Mouse (Mus musculus) bone marrow, adult 2 months (tissue): ENCODE data around the gene Fbxw2. TPM values are rescaled to one million over a fixed set of nuclear protein-coding genes. Genes with fewer than 3 reads are reported as not detected.
A peak's percentile ranks its signal among the peaks of the same experiment; 100 is the strongest.

Experiments
- H3K27ac ChIP-seq: fragments of 200-500 bp; 2 replicates; pipeline ENCODE4 v1.5.1; 2012; ENCODE audit warnings: low read depth, mild to moderate bottlenecking, control low read depth, inconsistent platforms, low read length; ENCODE audit not compliant: control insufficient read depth, poor library complexity, insufficient read depth
- H3K4me1 ChIP-seq: fragments of 200-500 bp; 2 replicates; pipeline ENCODE4 v1.6.1; 2011; ENCODE audit warnings: low read length; ENCODE audit not compliant: control insufficient read depth, insufficient read depth
- H3K4me3 ChIP-seq: fragments of 200-500 bp; replicated peaks from 2 replicates; pipeline ENCODE3; 2011; ENCODE audit warnings: mild to moderate bottlenecking, low read depth, low read length, control low read depth; ENCODE audit not compliant: control insufficient read depth
- CTCF ChIP-seq: fragments of 200-500 bp; IDR thresholded peaks from 2 replicates; pipeline ENCODE4 v1.5.1; 2011; ENCODE audit warnings: low read length, control low read depth; ENCODE audit not compliant: control insufficient read depth, insufficient read depth
- POLR2A ChIP-seq: fragments of 200-500 bp; IDR thresholded peaks from 2 replicates; pipeline ENCODE4 v1.6.1; 2011; ENCODE audit warnings: low read depth, mild to moderate bottlenecking, control low read depth, low read length, borderline replicate concordance; ENCODE audit not compliant: control insufficient read depth
- WGBS: fragments of 180-500 bp; shearing (Covaris S2); methylation state at CpG from one replicate; pipeline ENCODE4 v1.1.7; 2018; 5-methylcytosine and 5-hydroxymethylcytosine counted together
- polyA plus RNA-seq: library from polyadenylated mRNA; stranded (reverse); fragments of >200 nt; gene quantifications from 2 replicates; pipeline ENCODE4 v1.2.4, GENCODE M21; 2011; ENCODE audit warnings: low replicate concordance; ENCODE audit not compliant: missing spikeins, insufficient read depth, insufficient read length

Gene Fbxw2
- polyA plus RNA-seq, 1 experiment: 37.9 TPM

- TF ChIP-seq POLR2A (no peak), CTCF (no peak)
- Histone ChIP-seq H3K4me3 (peak overlapping the region; percentile 83), H3K4me1 (peaks cover 1% of the 10 kb centered on the region; the same call in 1 of the 2 replicates), H3K27ac (peak overlapping the region; percentile 60)
- WGBS: 4% methylated on average over 8 of the region's 8 CpGs
Measured at GRCm38 (mm10) chr2:34790282-34790681, 35.8 kb downstream of the Fbxw2 start.

GRCm38 (mm10) chr2:34784085-34784484 is 42.0 kb downstream of the Fbxw2 start:
- Histone ChIP-seq H3K27ac (no peak overlapping the region), H3K4me3 (no peak overlapping the region), H3K4me1 (no peaks in the 10 kb centered on the region)
- 57% methylated on average over 2 of the region's 2 CpGs for WGBS
- TF ChIP-seq POLR2A (no peak), CTCF (peak; percentile 94)

- peak overlapping the region; percentile 80; the same call in 1 of the 2 replicates for H3K27ac ChIP-seq
- no peak overlapping the region for H3K4me3 ChIP-seq
Measured at GRCm38 (mm10) chr2:34783064-34784020, 42.8 kb downstream of the Fbxw2 start.

GRCm38 (mm10) chr2:34777237-34777868 is 48.8 kb downstream of the Fbxw2 start:
- no peak overlapping the region for H3K4me3 ChIP-seq
- WGBS: 46% methylated on average over 1 of the region's 1 CpGs
- H3K27ac ChIP-seq: no peak overlapping the region
- H3K4me1 ChIP-seq: no peaks in the 10 kb centered on the region; the same call in 1 of the 2 replicates
- no peak for TF ChIP-seq POLR2A
- no peak for TF ChIP-seq CTCF

More at GRCm38 (mm10) chr2:34783064-34784020, 42.8 kb downstream of the Fbxw2 start:
- TF ChIP-seq CTCF: no peak
- TF ChIP-seq POLR2A: no peak
- H3K4me1 ChIP-seq: no peaks in the 10 kb centered on the region
- 73% methylated on average over 14 of the region's 14 CpGs for WGBS

GRCm38 (mm10) chr2:34774493-34774892 is 51.6 kb downstream of the Fbxw2 start:
- no peaks in the 10 kb centered on the region; the same call in 1 of the 2 replicates for H3K4me1 ChIP-seq
- TF ChIP-seq CTCF (no peak), POLR2A (no peak)
- no peak overlapping the region for H3K27ac ChIP-seq
- H3K4me3 ChIP-seq: no peak overlapping the region
- WGBS: 77% methylated on average over 6 of the region's 6 CpGs

GRCm38 (mm10) chr2:34773673-34774072 is 52.4 kb downstream of the Fbxw2 start:
- no peak overlapping the region for H3K27ac ChIP-seq
- TF ChIP-seq CTCF (no peak), POLR2A (no peak)
- no peaks in the 10 kb centered on the region; the same call in 1 of the 2 replicates for H3K4me1 ChIP-seq
- 75% methylated on average over 4 of the region's 4 CpGs for WGBS
- peak overlapping the region; percentile 25 for H3K4me3 ChIP-seq

GRCm38 (mm10) chr2:34772252-34773235 is 53.6 kb downstream of the Fbxw2 start:
- peak overlapping the region; percentile 93 for H3K27ac ChIP-seq
- H3K4me3 ChIP-seq: peak overlapping the region; percentile 93
- TF ChIP-seq CTCF: no peak
- TF ChIP-seq POLR2A: peak; percentile 45; the same call in 1 of the 2 replicates
- under 1% methylated on average over 50 of the region's 50 CpGs for WGBS
- H3K4me1 ChIP-seq: no peaks in the 10 kb centered on the region; the same call in 1 of the 2 replicates
